In genomic region chr19:7419134-7419533, GRCm38 (mm10) we compare ENCODE assay signal across 8 mouse cellular contexts. TPM values are rescaled to one million over a fixed set of nuclear protein-coding genes. Genes with fewer than 3 reads are reported as not detected.
DNase-seq lines count a peak whose midpoint lies in the region; ATAC-seq and TF ChIP-seq lines count a peak whose summit lies in the region.

No protein-coding gene starts in this region.

- H3K36me3 ChIP-seq in kidney, embryonic 14.5 days (ENCODE audit: control insufficient read depth, insufficient read depth, low read length): peaks cover 40% of the 10 kb centered on the region
- H3K36me3 ChIP-seq in embryonic facial prominence, embryonic 10.5 days (replicated peaks): peaks cover 48% of the 10 kb centered on the region
- no peaks in the 10 kb centered on the region for H3K36me3 ChIP-seq in hindbrain, postnatal 0 days (ENCODE audit: insufficient read depth, low read length)
- no peaks in the 10 kb centered on the region; the same call in 1 of the 2 replicates for H3K36me3 ChIP-seq in midbrain, embryonic 16.5 days (ENCODE audit: control insufficient read depth, insufficient read depth, low read length)

- H3K9ac ChIP-seq in kidney, embryonic 14.5 days (ENCODE audit: low read depth, low read length): peak overlapping the region; percentile 38; the same call in 1 of the 2 replicates
- H3K9ac ChIP-seq in hindbrain, postnatal 0 days (replicated peaks; ENCODE audit: low read length): peak overlapping the region; percentile 94; the same call in 1 of the 2 replicates
- H3K9ac ChIP-seq in midbrain, embryonic 16.5 days (ENCODE audit: low read depth, low read length): peak overlapping the region; percentile 91

- peaks cover 60% of the 10 kb centered on the region for H3K4me1 ChIP-seq in kidney, embryonic 14.5 days (ENCODE audit: control insufficient read depth, insufficient read depth, low read length)
- H3K4me1 ChIP-seq in embryonic facial prominence, embryonic 10.5 days: peaks cover 72% of the 10 kb centered on the region
- peaks cover 42% of the 10 kb centered on the region for H3K4me1 ChIP-seq in hindbrain, postnatal 0 days (ENCODE audit: insufficient read depth, low read length)
- H3K4me1 ChIP-seq in midbrain, embryonic 16.5 days (ENCODE audit: control insufficient read depth, insufficient read depth, low read length): peaks cover 62% of the 10 kb centered on the region

- no peak overlapping the region for H3K27ac ChIP-seq in kidney, embryonic 14.5 days (ENCODE audit: low read depth, low read length)
- H3K27ac ChIP-seq in embryonic facial prominence, embryonic 10.5 days (replicated peaks): peak overlapping the region; percentile 99; the same call in 1 of the 2 replicates
- peak overlapping the region; percentile 98 for H3K27ac ChIP-seq in hindbrain, postnatal 0 days
- peak overlapping the region; percentile 100 for H3K27ac ChIP-seq in midbrain, embryonic 16.5 days (ENCODE audit: low read length)

- peak overlapping the region; percentile 79 for H3K4me2 ChIP-seq in kidney, embryonic 14.5 days (replicated peaks; ENCODE audit: low read depth, low read length)
- H3K4me2 ChIP-seq in hindbrain, postnatal 0 days (ENCODE audit: low read depth, low read length): peak overlapping the region; percentile 88
- peak overlapping the region; percentile 56 for H3K4me2 ChIP-seq in midbrain, embryonic 16.5 days (ENCODE audit: low read length)

- H3K27me3 ChIP-seq in kidney, embryonic 14.5 days (ENCODE audit: control insufficient read depth, insufficient read depth, low read length): no peaks in the 10 kb centered on the region; the same call in 1 of the 2 replicates
- H3K27me3 ChIP-seq in embryonic facial prominence, embryonic 10.5 days (replicated peaks; ENCODE audit: low read depth, poor library complexity, severe bottlenecking): peaks cover 42% of the 10 kb centered on the region
- H3K27me3 ChIP-seq in hindbrain, postnatal 0 days (ENCODE audit: insufficient read depth, low read length): no peaks in the 10 kb centered on the region
- H3K27me3 ChIP-seq in midbrain, embryonic 16.5 days (ENCODE audit: control insufficient read depth, insufficient read depth, low read depth, low read length): no peaks in the 10 kb centered on the region

- DNase-seq in kidney, postnatal 4 days: no peak
- no peak for DNase-seq in embryonic facial prominence, embryonic 10.5 days (ENCODE audit: low spot score)
- DNase-seq in hindbrain, postnatal 0 days (ENCODE audit: low spot score): no peak
- no peak for DNase-seq in embryo, embryonic 10 days (ENCODE audit: low spot score)
- DNase-seq in frontal cortex, postnatal 25 days (ENCODE audit: low spot score in 2 of 2): no peak
- DNase-seq in urinary bladder, postnatal 10 days (ENCODE audit: low spot score): no peak

- H3K4me3 ChIP-seq in kidney, embryonic 14.5 days (ENCODE audit: low read length): peak overlapping the region; percentile 64; the same call in 1 of the 2 replicates
- H3K4me3 ChIP-seq in embryonic facial prominence, embryonic 10.5 days: peak overlapping the region; percentile 91
- peak overlapping the region; percentile 90 for H3K4me3 ChIP-seq in hindbrain, postnatal 0 days (ENCODE audit: low read length)
- H3K4me3 ChIP-seq in midbrain, embryonic 16.5 days (ENCODE audit: low read depth, low read length): peak overlapping the region; percentile 81

- no peak for ATAC-seq in kidney, embryonic 14.5 days (ENCODE audit: low FRiP score, low TSS enrichment)
- no peak for ATAC-seq in hindbrain, postnatal 0 days
- no peak for ATAC-seq in midbrain, embryonic 16.5 days

- 14% methylated on average over 6 of the region's 6 CpGs for WGBS in kidney, embryonic 14.5 days
- 39% methylated on average over 6 of the region's 6 CpGs for WGBS in embryonic facial prominence, embryonic 10.5 days
- 17% methylated on average over 6 of the region's 6 CpGs for WGBS in hindbrain, postnatal 0 days
- WGBS in midbrain, embryonic 16.5 days: 16% methylated on average over 6 of the region's 6 CpGs

- no peaks in the 10 kb centered on the region for H3K9me3 ChIP-seq in kidney, embryonic 14.5 days (ENCODE audit: control insufficient read depth, low read length)
- H3K9me3 ChIP-seq in embryonic facial prominence, embryonic 10.5 days: no peaks in the 10 kb centered on the region
- H3K9me3 ChIP-seq in hindbrain, postnatal 0 days (ENCODE audit: low read length): no peaks in the 10 kb centered on the region
- no peaks in the 10 kb centered on the region for H3K9me3 ChIP-seq in midbrain, embryonic 16.5 days (replicated peaks; ENCODE audit: control insufficient read depth, low read length, poor library complexity, severe bottlenecking)

- no peak for TF ChIP-seq CTCF in hindbrain, postnatal 0 days (IDR thresholded peaks at IDR 0.05; ENCODE audit: low read depth)

RNA-seq across cellular contexts. Expression of gene 2700081O15Rik, which starts 1.7 kb away (rescaled TPM):
- 9.8 and 10.4 TPM in 2 replicates for polyA plus RNA-seq in kidney, embryonic 14.5 days (2014; fragmentation: Nextera tagmentation; extraction: Ambion mirVana)
- polyA plus RNA-seq in embryonic facial prominence, embryonic 10.5 days (2016; fragmentation: Nextera tagmentation; extraction: Ambion mirVana): 6.1 and 7.1 TPM in 2 replicates
- total RNA-seq in hindbrain, postnatal 0 days (2014; rRNA removed): 114 and 129 TPM in 2 replicates
- 9.3 TPM in 2 replicates for polyA plus RNA-seq in hindbrain, postnatal 0 days (2015; fragmentation: Nextera tagmentation; extraction: Ambion mirVana)
- 11.0 and 12.0 TPM in 2 replicates for polyA plus RNA-seq in midbrain, embryonic 16.5 days (2015; fragmentation: Nextera tagmentation; extraction: Ambion mirVana)

RNA-seq across cellular contexts. Expression of gene Spindoc, which starts 36.3 kb away (rescaled TPM):
- 24.5 and 35.8 TPM in 2 replicates for polyA plus RNA-seq in kidney, embryonic 14.5 days (2014; fragmentation: Nextera tagmentation; extraction: Ambion mirVana)
- 44.5 and 51.7 TPM in 2 replicates for polyA plus RNA-seq in embryonic facial prominence, embryonic 10.5 days (2016; fragmentation: Nextera tagmentation; extraction: Ambion mirVana)
- 37.1 and 57.3 TPM in 2 replicates for total RNA-seq in hindbrain, postnatal 0 days (2014; rRNA removed)
- polyA plus RNA-seq in hindbrain, postnatal 0 days (2015; fragmentation: Nextera tagmentation; extraction: Ambion mirVana): 19.0 and 19.8 TPM in 2 replicates
- 30.7 and 32.3 TPM in 2 replicates for polyA plus RNA-seq in midbrain, embryonic 16.5 days (2015; fragmentation: Nextera tagmentation; extraction: Ambion mirVana)

Comparison
In these comparisons a context has a peak if more than half of its experiments do, and no peak if none do; other contexts are left out.
1. H3K9ac ChIP-seq: peak in every context shown above with its lines; median percentile 94 in hindbrain, postnatal 0 days; 91 in midbrain, embryonic 16.5 days; 38 in kidney, embryonic 14.5 days.